Mouse (Mus musculus) adrenal gland, postnatal 0 days (tissue): ENCODE measurements around the gene Slc38a10. TPM values are rescaled to one million over a fixed set of nuclear protein-coding genes. Genes with fewer than 3 reads are reported as not detected.

Experiments used
- microRNA-seq: library from miRNA; unstranded; fragments of <30 nt; microRNA quantifications from one replicate; pipeline ENCODE4, GENCODE M21; 2016; ENCODE audit warnings: borderline replicate concordance; ENCODE audit not compliant: insufficient number of aligned reads
- polyA plus RNA-seq: library from polyadenylated mRNA; unstranded; fragments of >200 nt; fragmentation: Nextera tagmentation; extraction: Ambion mirVana; gene quantifications from 2 replicates; pipeline ENCODE4 v1.2.1, GENCODE M21; 2015

The Slc38a10 gene
- 59.8 and 79.3 TPM in 2 replicates for polyA plus RNA-seq

GRCm38 (mm10) chr11:120151113-120151494, at the start of gene Slc38a10:
Gene Slc38a10 (minus strand): TSS chr11:120151346.

GRCm38 (mm10) chr11:120098588-120099511, 52.3 kb downstream of the Slc38a10 start, which contains the start of the genes Tepsin and Ndufaf8:
Gene Tepsin (minus strand): TSS chr11:120098731.
Gene Ndufaf8 (plus strand): TSS chr11:120098928.

GRCm38 (mm10) chr11:120086702-120087152, 64.4 kb downstream of the Slc38a10 start, which contains the start of gene Cep131:
Gene Cep131 (minus strand): TSS chr11:120086827.

Small RNA genes lying within 50 kb of the gene (microRNA-seq; reads per million reads assigned to microRNA genes)
- gene Gm25948: not detected

Other genes starting within 250 kb of the Slc38a10 start
- gene Chmp6, start 237.9 kb downstream of the Slc38a10 start, polyA plus RNA-seq: 62.4 and 68.3 TPM in 2 replicates
- gene Baiap2, start 208.6 kb downstream of the Slc38a10 start, polyA plus RNA-seq: 14.2 and 14.4 TPM in 2 replicates
- 10.5 and 13.2 TPM in 2 replicates for gene Aatk, start 104.2 kb downstream of the Slc38a10 start, polyA plus RNA-seq
- 30.1 and 82.0 TPM in 2 replicates for gene Cep131, start 64.5 kb downstream of the Slc38a10 start, polyA plus RNA-seq
- gene Tepsin, start 52.6 kb downstream of the Slc38a10 start, polyA plus RNA-seq: 8.6 and 11.1 TPM in 2 replicates
- 156 and 201 TPM in 2 replicates for gene Ndufaf8, start 52.4 kb downstream of the Slc38a10 start, polyA plus RNA-seq
- gene Bahcc1, start 81.6 kb upstream of the Slc38a10 start, polyA plus RNA-seq: 4.2 TPM in 2 replicates
- gene Actg1, start 197.2 kb upstream of the Slc38a10 start, polyA plus RNA-seq: 924 and 1,111 TPM in 2 replicates
- 0.49 and 0.69 TPM in 2 replicates for gene Fscn2, start 210.2 kb upstream of the Slc38a10 start, polyA plus RNA-seq
- 15.2 and 21.4 TPM in 2 replicates for gene Faap100, start 227.4 kb upstream of the Slc38a10 start, polyA plus RNA-seq